Mouse (Mus musculus): ENCODE results near the gene Zfp57.

DNA sequence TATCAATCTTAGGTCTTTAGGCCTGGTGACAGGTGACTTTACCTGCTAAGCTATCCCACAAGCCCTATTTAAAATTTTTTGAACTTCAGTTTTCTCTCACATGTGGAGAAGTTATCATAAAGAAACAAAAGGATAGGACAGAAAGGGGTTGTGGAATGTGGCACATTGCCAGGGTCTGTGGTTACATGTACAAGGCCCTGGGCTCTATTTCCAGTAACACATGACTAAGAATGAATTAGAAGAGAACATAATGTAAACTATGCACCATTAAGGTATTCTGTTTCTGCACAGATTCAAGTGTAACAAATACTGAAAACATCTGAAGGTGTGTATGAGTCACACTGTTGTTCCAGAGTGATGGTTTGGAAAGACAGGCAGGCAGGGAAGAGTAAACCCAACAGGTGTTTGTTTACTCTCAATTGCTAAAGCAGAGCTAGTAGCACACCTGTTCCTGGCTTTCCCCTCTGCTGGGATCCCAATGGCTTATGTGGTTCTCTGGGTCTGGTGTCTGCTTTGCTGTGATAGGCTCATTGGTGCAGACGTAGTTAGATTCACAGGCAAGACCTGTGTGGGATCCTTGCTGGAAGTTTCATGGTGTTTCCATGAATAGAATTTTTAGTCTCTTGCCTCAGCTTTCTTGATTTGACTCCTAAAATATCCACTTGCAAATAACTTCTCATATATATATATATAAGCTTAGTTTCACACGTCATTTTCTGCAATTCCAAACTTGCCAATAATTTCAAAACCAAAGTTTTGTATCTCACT is 38.3 kb downstream of the Zfp57 start:
- no peak for TF ChIP-seq CTCF (IDR thresholded peaks at IDR 0.05; ENCODE audit: low read depth, low read length)
- no peak for TF ChIP-seq POLR2A (IDR thresholded peaks at IDR 0.05; ENCODE audit: insufficient read depth, low read length)
- TF ChIP-seq EP300 (IDR thresholded peaks at IDR 0.05; ENCODE audit: insufficient read depth, low read depth, low read length) = no peak

Data from ES-Bruce4 (cell line).